Mouse (Mus musculus) adrenal gland, postnatal 36 days (tissue): ENCODE measurements around the gene Per1. TPM values are rescaled to one million over a fixed set of nuclear protein-coding genes. Genes with fewer than 3 reads are reported as not detected.

Experiments used
- DNase-seq, 2 experiments: peaks; one replicate each; pipeline ENCODE4 v3.0.0; 2021; ENCODE audit warnings: mixed read lengths in 1 of 2
- total RNA-seq, 2 experiments: library from RNA; stranded (reverse); gene quantifications; 2 replicates each; pipeline ENCODE4 v1.2.3; 2021

The Per1 gene
- total RNA-seq, 2 experiments from 2014 or later = 112 to 153 TPM

DNA sequence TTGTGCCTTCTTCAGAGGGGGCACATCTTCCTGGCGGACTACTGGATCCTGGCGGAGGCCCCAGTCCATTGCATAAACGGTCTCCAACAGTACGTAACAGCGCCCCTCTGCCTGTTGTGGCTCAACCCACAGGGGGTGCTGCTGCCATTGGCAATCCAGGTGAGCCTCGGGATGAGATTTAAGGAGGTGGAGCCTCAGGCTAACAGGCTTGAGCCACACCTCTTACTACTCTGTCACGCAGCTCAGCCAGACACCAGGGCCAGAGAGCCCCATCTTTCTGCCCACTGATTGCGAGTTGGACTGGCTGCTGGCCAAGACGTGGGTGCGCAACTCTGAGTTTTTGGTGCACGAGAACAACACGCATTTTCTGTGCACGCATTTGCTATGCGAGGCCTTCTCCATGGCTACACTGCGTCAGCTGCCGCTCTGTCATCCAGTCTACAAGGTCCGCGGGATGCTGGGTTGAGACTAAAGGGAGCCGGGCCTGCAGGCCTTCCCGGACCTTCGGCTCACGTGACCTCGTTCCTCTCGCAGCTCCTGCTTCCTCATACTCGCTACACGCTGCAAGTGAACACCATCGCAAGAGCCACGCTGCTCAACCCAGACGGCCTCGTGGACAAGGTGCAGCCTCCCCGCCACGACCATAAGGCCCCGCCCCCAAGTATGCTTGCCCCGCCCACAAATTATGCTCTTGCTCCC lies 39.1 kb downstream of the Per1 start:
- DNase-seq = peak; percentile 69 to 72

DNA sequence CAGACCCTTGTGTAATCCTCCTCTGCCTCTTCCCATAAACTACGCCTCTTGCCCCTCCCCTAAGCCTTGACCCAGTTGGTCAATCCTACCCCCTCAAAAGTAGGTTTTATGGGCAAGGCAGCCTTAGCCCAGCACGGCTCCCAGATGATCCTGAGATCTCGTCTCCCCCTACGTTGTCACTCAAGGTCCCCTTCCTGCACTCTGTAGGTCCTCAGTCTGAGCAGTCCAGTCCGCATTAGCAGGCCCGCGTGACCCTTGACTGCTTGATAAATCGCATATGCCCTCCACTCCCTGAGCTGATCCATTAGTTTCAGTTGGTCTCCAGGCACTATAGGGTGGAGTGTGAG lies 39.6 kb downstream of the Per1 start:
- DNase-seq = no peak

DNA sequence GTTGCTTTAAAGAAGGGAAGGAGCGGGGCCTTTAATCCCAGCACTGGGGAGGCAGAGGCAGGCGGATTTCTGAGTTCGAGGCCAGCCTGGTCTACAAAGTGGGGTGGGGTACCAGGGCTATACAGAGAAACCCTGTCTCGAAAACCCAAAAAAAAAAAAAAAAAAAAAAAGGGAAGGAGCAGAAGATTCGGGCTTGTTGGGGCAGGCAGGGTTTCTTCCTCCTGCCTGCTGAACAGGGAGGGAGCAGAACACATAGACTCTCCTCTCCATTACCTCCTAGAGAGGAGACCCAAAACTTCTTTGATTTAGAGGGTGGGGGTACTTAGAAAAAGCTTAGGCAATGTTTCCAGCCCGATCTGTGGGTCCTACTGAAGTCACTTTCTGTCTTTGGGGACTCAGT lies 40.3 kb downstream of the Per1 start:
- no peak for DNase-seq

DNA sequence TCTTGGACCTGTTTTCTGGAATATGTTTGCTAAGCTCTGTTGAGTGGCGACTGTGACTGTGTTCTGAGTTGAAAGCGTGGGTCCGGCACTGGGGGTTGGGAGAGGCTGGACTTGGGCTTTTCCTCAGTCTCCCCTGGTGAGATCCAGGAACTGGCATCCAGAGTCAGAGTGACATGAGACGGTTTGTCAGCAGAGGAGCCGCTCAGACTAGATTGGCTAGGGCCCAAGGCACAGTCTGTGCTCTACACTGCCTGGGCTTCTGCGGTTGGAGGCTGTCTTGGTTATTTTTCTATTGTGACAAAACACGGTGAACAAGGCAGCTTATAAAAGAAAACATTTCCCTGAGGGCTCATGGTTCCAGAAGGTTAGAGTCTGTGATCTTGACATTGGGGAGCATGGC lies 52.5 kb downstream of the Per1 start:
- DNase-seq = peak; percentile 22 to 65

DNA sequence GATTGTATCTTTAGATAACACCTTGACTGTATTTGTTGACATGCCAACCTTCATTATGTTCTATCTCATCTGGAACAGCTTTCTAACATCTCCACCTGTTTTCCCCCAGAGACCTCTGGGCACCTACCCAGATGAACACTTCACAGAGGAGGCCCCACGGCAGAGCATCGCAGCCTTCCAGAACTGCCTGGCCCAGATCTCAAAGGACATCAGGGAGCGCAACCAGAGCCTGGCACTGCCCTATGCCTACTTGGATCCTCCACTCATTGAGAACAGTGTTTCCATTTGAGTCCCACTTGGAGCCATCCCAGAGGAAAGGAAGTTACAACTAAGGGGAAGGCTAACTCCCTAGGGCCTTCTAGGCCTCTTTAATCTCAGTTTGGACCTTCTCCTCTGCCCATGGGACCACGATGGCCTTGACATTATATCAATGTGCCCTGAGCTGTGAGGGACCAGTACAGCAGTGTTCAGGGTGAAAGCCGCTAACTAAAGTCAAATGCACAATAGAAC lies 53.5 kb downstream of the Per1 start:
- DNase-seq = peak; percentile 28 to 41

DNA sequence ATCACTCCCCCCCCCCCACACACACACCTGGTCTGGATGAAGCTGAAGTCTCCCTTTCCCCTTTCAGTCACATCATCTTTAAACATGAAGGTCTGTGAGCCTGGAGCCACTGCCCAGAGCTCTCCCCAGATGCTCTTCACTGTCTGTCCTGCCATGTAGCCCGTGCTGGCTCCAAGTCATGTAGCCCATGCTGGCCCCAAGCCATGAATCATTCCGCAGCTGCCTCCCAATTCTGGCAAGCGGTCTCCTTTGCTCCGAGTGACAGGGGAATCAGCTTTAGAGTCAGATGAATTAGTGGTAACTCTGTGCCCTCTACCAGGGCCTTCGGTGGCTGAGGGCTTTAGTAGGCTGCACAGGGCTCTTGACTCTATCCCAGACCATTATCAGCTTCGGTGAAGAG lies 54.7 kb downstream of the Per1 start:
- DNase-seq = no peak

DNA sequence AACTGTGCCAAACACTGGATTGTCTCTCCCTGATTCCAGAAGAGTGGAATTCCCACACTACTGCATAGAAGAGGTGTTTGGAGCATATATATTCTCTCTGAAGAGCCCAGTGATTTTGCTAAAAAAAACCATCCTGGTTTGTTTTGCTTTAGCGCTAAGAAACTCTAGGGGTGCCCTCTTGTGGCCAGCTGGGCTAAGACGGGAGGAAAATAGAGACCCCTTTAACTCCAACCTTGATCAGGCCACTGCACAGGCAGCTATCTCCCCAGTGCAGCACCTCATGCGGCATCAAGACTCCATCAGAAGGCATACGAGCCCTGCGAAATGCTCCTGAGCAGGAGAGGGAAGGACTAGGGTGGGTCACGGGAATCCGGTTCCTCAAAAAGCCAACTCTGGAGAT lies 55.4 kb downstream of the Per1 start:
- DNase-seq = peak; percentile 73 to 84

DNA sequence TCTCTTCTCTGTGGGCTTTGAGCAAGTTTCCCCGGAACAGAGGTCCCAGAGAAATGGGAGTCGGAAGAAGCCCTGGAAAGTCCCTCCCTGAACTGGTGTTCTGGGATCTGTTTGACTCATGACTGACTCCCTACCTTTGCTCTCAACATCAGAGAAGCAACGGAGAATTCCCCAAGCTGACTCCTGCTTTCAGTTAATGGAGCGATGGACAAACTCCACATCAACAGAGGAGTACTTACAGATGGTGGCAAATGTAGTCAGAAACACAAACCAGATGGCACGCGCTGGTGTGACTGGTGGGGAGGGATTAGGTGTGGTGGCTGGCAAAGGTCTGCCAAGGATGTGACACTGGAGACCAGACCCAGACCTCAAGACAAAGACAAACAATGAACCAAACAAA lies 56.0 kb downstream of the Per1 start:
- DNase-seq = no peak

DNA sequence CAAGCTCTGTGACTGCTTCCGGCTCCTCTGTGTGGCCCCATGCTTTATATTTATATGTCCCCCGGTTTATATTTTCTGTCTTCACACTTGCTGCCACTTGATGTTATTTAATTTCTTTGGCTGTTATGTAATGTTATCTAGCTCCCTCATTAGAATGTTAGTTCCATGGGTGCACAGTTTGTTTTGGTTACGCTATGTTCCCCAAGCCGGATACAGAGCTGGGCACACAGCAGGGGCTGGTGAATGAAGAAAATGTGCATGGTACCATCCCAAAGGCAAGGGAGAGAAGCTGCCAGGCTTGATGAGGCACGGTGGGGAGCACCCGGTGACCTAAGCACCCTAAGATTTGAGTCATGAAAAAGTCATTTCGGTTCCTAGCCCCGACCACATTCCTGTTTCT lies 58.8 kb downstream of the Per1 start:
- no peak for DNase-seq

DNA sequence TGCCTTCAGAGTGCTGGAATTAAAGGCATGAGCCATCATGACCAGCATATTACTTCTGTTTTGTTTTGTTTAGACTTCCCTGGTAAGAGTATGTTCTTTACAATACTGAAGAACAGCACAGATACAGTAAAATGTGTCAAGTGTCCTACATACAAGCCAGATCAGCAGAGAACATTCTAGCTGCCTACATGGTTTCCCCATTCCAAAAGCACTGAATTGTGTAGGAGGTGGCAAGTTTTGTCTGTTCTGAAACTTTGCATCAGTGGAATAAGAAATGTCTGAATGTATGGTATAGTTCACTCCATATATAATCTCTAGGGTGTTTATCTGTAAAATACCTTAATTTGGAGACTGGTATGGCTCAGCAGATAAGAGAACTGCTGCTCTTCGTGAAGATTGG lies 60.3 kb downstream of the Per1 start:
- no peak for DNase-seq

DNA sequence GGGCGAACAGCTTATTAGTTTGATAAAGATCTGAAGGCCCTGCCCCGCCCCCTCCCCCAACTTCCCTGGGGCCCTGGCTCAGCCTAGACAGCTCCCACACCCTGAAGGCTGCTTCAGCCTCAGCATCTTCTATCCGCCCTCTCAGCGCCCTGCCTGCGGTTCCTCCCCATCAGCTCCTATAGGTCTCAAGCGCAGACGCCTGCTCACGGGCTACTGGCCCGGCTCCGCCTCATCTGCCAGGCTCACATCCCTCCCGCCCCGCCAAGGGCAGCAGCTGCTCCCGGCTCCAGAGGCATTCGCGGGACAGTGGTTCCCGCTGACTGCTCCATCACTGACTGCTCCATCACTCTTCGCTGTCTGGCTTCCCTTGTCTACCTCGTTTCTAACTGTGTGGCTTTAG lies 61.8 kb downstream of the Per1 start, which contains the start of gene Alox12b:
Gene Alox12b, plus strand, starts transcription at position 190 of the 400 bp plus-strand sequence.
- peak; percentile 24 to 33 for DNase-seq

Other genes with a start within 250 kb of the Per1 start
- gene Ndel1, start 223.4 kb upstream of the Per1 start, total RNA-seq = 10 to 100 TPM; 58.4 to 81.8 TPM
- gene Rnf222, start 206.7 kb upstream of the Per1 start, total RNA-seq = under 1 TPM in 1 of 2 experiments, not detected in 1; 0.13 TPM
- gene Rpl26, start 193.6 kb upstream of the Per1 start, total RNA-seq = 1,000 to 10,000 TPM; 1,232 to 1,254 TPM
- gene Odf4, start 168.1 kb upstream of the Per1 start, total RNA-seq = under 1 TPM in 1 of 2 experiments, not detected in 1; 0.46 TPM
- 10 to 100 TPM; 14.8 to 19.9 TPM for gene Arhgef15, start 137.7 kb upstream of the Per1 start, total RNA-seq
- gene Slc25a35, start 127.1 kb upstream of the Per1 start, total RNA-seq = 10 to 100 TPM; 28.8 to 36.4 TPM
- gene Rangrf, start 120.0 kb upstream of the Per1 start, total RNA-seq = 10 to 100 TPM; 22.5 to 23.3 TPM
- gene Pfas, start 86.8 kb upstream of the Per1 start, total RNA-seq = 10 to 100 TPM; 28.3 to 30.6 TPM
- 10 to 100 TPM; 19.5 to 28.9 TPM for gene Ctc1, start 79.3 kb upstream of the Per1 start, total RNA-seq
- 1 to 10 TPM; 5.0 to 6.4 TPM for gene Aurkb, start 49.6 kb upstream of the Per1 start, total RNA-seq
- gene Borcs6, start 35.5 kb upstream of the Per1 start, total RNA-seq = 10 to 100 TPM; 26.4 to 30.4 TPM
- 10 to 100 TPM; 13.5 to 17.5 TPM for gene Tmem107, start 24.4 kb upstream of the Per1 start, total RNA-seq
- gene Vamp2, start 6.7 kb upstream of the Per1 start, total RNA-seq = 100 to 1,000 TPM; 116 to 130 TPM
- gene Hes7, start 25.2 kb downstream of the Per1 start, total RNA-seq = under 1 TPM; 0.17 to 0.26 TPM
- under 1 TPM; 0.50 to 0.76 TPM for gene 9130213A22Rik, start 27.4 kb downstream of the Per1 start, total RNA-seq
- 1 to 10 TPM in 1 of 2 experiments, under 1 TPM in 1; 0.63 to 1.1 TPM for gene Aloxe3, start 30.7 kb downstream of the Per1 start, total RNA-seq
- gene Alox12b, start 61.8 kb downstream of the Per1 start, total RNA-seq = not detected
- gene Alox8, start 102.6 kb downstream of the Per1 start, total RNA-seq = not detected
- gene Gucy2e, start 141.8 kb downstream of the Per1 start, total RNA-seq = not detected
- gene Cntrob, start 228.6 kb downstream of the Per1 start, total RNA-seq = 1 to 10 TPM; 5.9 to 7.1 TPM
- 10 to 100 TPM; 62.0 to 79.3 TPM for gene Trappc1, start 228.8 kb downstream of the Per1 start, total RNA-seq
- 1 to 10 TPM; 6.1 to 7.8 TPM for gene Kcnab3, start 231.0 kb downstream of the Per1 start, total RNA-seq
- gene Rnf227, start 245.2 kb downstream of the Per1 start, total RNA-seq = 1 to 10 TPM; 4.7 to 6.6 TPM